Mouse (Mus musculus) frontal cortex, adult (tissue): Measurements from ENCODE around the gene Btbd35f1.
"Not testable (repeated sequence)": the region's sequence is repeated elsewhere in the genome, so short reads cannot be mapped to it uniquely, and the experiment has no call there.

ENCODE experiments used
- ATAC-seq: cut with Nextera tagmentation; 2 replicates; pipeline ENCODE4 v1.9.2; 2017; ENCODE audit warnings: mild to moderate bottlenecking, moderate library complexity, mixed read lengths; ENCODE audit not compliant: low TSS enrichment

Gene Btbd35f1

GRCm38 (mm10) chrX:32559755-32560154, at the start of gene Btbd35f1:
Gene Btbd35f1, plus strand, starts transcription at chrX:32560055.
- ATAC-seq, result not testable (repeated sequence)

- not testable (repeated sequence) for ATAC-seq
Measured at GRCm38 (mm10) chrX:32590878-32591542, 31.2 kb downstream of the Btbd35f1 start.

- ATAC-seq, result not testable (repeated sequence)
Measured at GRCm38 (mm10) chrX:32601008-32601407, 41.2 kb downstream of the Btbd35f1 start.

- ATAC-seq, result not testable (repeated sequence)
Measured at GRCm38 (mm10) chrX:32601425-32601824, 41.6 kb downstream of the Btbd35f1 start.
